Mouse (Mus musculus) MN1 (cell line): ENCODE measurements around the gene Olfr148.

Experiments
- DNase-seq: peaks from one replicate; pipeline ENCODE4 v3.0.0-alpha.2; 2016; ENCODE audit warnings: low spot score

The Olfr148 gene

GRCm38 (mm10) chr9:39610355-39610754, at the start of gene Olfr148:
Gene Olfr148 (plus strand): TSS chr9:39610655.
- no peak for DNase-seq

GRCm38 (mm10) chr9:39575469-39575868, 35.0 kb upstream of the Olfr148 start, which contains the start of gene Olfr959:
Gene Olfr959 (minus strand): TSS chr9:39575569.
- no peak for DNase-seq

- no peak for DNase-seq
These were observed 33.4 kb upstream of the Olfr148 start for GRCm38 (mm10) chr9:39577050-39577449.

GRCm38 (mm10) chr9:39602536-39603332, 7.7 kb upstream of the Olfr148 start:
- DNase-seq, result no peak

- no peak for DNase-seq
These were observed 7.1 kb upstream of the Olfr148 start for GRCm38 (mm10) chr9:39603333-39603845.

GRCm38 (mm10) chr9:39603999-39604453, 6.4 kb upstream of the Olfr148 start, which contains the start of gene AW551984:
Gene AW551984 (minus strand): TSS chr9:39604403.
- DNase-seq, result no peak

- DNase-seq, result no peak
These were observed 2.0 kb upstream of the Olfr148 start for GRCm38 (mm10) chr9:39608497-39608896.

GRCm38 (mm10) chr9:39611953-39612352, 1.5 kb downstream of the Olfr148 start:
- peak; percentile 58 for DNase-seq

GRCm38 (mm10) chr9:39621073-39621472, 10.6 kb downstream of the Olfr148 start, which contains the start of gene Olfr960:
Gene Olfr960 (plus strand): TSS chr9:39621373.
- DNase-seq, result no peak

GRCm38 (mm10) chr9:39623783-39624182, 13.3 kb downstream of the Olfr148 start:
- no peak for DNase-seq

GRCm38 (mm10) chr9:39624711-39625110, 14.3 kb downstream of the Olfr148 start:
- DNase-seq, result no peak

- no peak for DNase-seq
These were observed 18.6 kb downstream of the Olfr148 start for GRCm38 (mm10) chr9:39629069-39629468.

- DNase-seq, result no peak
These were observed 23.6 kb downstream of the Olfr148 start for GRCm38 (mm10) chr9:39633913-39634594.

GRCm38 (mm10) chr9:39644785-39645184, 34.3 kb downstream of the Olfr148 start, which contains the start of gene Olfr961:
Gene Olfr961 (plus strand): TSS chr9:39645085.
- no peak for DNase-seq

GRCm38 (mm10) chr9:39647382-39647781, 36.9 kb downstream of the Olfr148 start:
- no peak for DNase-seq

GRCm38 (mm10) chr9:39654756-39655396, 44.4 kb downstream of the Olfr148 start:
- no peak for DNase-seq
